Mouse (Mus musculus): ENCODE results near the gene Fcgr3.

Fcgr3 gene

DNA sequence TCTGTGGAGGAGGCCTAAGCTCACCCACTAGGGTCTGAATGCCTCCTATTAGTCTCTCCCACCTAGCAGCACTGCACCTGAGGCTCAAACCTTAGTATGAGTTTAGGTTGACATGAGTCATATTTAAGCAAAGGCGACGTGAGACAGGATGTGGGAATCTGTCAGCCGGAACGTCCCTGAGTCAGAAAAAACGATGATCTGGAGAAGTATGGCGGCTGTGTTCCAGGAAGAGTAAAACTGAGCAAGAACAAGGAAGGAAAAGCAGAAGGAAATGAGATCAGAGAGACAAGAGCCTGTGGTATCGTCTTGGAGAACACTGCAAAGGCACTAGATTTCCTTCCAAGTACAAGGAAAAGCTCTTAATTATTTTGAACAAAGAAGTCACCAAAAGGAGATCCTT, 14.0 kb downstream of the Fcgr3 start:
- no peak for DNase-seq (ENCODE audit: low spot score)

DNA sequence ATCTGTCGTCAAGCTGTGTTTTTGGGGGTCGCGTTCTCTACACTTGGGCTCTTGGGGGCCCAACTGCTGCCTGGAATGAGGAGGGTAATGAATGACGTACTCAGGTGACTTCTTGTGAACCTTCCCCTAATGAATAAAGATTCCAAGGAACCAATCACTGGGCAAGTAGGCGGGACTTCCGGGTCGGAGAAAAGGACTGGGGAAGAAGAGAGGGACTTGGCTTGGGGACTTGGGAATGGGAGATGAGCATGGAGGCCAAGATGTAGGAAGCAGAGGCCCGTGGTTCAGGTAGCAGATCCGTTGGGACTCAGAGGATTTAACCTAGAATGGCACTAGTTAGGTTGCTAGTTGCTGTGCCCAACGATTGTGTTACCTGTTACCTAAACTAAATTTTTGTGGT, 15.5 kb downstream of the Fcgr3 start:
- no peak for DNase-seq (ENCODE audit: low spot score)

DNA sequence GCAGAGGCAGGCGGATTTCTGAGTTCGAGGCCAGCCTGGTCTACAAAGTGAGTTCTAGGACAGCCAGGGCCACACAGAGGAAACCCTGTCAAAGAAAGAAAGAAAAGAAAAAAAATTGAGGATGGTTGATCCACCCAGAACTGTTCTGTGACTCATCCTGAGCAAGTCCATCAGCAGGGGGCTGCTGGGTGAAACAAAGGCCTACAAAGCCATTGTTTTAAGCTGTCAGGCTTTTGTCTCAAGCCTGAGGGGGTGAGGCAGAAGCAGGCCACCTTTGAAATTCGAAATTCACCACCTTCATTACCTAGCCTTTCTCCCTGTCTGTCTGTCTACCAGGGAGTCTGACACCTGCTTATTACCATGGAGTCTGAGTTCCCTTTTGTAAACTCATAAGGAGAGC, 18.2 kb downstream of the Fcgr3 start:
- DNase-seq (ENCODE audit: low spot score), result no peak

DNA sequence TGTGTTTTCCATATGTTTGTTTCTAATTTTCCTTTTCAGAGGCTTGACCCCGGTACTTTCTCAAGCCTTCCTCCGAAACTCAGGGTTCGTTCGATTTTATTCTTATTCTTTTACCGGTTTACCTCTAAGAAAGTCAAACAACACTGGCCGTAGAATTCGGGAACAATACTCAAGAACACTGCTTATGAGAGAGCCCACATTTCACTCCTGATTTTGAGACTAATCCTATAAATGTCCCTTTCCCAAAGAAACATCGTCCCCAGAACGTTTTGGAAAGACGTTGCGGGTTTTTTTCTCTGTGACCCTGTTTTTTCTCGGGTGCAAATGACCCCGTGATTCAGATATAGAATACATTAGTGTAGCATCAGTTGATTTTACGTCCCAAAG, 19.7 kb downstream of the Fcgr3 start:
- DNase-seq (ENCODE audit: low spot score), result peak; percentile 46

DNA sequence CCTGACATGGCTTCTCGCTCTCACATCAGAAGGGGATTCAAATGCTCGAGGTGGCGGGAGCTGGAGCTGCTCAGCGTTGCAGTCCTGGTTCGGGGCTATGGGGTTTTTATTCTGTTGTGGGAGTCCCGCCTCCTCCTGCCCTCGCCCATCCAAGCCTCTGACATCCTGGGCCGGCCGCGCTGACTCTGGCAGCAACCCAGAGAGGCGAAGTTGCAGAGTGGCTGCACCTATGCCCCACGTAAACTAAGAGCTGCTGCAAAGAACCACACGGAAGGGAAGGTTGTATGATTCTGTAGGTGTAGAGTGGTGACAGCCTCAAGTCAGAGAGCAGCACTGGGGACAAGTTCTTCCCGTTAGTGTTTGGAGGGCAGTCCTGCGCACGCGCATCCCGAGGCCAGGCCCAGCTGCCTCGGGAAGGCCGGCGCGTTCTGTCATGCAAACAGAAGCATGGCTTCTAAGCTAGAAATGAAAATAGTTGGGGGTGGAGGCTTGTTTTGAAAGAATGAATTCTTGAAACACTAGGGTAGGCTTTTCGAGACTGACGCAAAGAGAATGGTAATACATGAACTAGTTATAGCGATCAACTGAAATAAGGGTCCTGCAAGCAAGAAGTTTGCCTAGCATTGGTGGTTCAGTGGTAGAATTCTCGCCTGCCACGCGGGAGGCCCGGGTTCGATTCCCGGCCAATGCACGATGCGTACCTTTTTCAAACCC, 20.2 kb downstream of the Fcgr3 start:
- peak; percentile 83 for DNase-seq (ENCODE audit: low spot score)

DNA sequence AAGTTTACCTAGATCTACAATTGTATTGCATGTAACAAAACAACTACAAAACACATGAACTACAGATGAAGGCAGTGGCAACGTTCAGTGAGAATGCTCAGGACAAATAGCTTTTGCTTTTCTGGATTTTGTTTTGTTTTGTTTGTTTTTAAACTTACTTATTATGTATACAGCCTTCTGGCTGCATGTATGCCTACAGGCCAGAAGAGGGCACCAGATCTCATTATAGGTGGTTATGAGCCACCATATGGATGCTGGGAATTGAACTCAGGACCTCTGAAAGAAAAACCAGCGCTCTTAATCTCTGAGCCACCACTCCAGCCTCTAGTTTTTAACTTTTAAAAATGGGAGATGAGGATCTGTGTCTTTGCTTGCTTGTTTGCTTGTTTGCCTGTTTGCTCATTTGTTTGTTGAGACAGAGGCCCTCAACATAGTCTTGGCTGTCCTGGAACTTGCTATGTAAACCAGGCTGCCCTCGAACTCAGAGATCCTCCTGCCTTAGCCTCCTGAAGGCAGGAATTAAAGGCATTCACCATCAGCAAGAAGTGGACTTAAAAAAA, 21.1 kb downstream of the Fcgr3 start:
- no peak for DNase-seq (ENCODE audit: low spot score)

DNA sequence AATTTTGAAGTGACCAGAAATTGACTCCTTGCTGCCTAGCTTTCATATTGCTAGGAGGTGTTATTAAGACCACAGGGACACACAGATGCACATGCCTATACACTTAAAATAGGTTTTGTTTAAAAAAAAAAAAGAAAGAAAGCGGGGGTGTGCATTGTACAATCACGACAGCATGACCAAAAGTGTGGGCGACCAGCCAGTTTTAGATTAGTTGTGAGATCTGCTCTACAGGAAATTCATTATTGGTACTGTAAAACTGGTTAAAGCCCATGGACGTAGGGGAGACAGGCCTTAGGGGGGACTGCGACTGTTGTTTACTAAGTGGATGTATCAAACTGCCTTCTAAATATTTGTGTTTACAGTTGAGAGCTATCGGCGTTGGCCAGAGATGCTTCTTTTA, 24.9 kb downstream of the Fcgr3 start:
- DNase-seq (ENCODE audit: low spot score), result no peak

DNA sequence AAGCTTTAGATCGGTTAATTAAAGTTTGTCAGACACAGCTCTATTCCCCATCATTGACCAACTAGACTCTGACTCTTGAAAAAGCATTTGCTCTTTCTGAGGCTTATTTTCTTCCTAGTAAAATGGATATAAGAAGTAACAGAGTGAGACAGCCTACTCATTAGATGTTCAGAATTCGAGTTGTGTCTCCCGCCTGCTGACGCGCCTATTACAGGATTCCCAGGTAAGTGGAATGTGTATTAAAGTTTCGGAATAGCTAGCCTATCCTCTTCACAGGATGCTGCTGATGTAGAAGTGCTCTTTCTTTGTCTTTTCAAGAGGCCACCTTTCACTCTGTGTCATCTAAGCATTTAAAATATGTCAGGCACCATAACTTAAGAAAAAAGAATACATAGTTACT, 25.6 kb downstream of the Fcgr3 start:
- peak; percentile 39 for DNase-seq (ENCODE audit: low spot score)

DNA sequence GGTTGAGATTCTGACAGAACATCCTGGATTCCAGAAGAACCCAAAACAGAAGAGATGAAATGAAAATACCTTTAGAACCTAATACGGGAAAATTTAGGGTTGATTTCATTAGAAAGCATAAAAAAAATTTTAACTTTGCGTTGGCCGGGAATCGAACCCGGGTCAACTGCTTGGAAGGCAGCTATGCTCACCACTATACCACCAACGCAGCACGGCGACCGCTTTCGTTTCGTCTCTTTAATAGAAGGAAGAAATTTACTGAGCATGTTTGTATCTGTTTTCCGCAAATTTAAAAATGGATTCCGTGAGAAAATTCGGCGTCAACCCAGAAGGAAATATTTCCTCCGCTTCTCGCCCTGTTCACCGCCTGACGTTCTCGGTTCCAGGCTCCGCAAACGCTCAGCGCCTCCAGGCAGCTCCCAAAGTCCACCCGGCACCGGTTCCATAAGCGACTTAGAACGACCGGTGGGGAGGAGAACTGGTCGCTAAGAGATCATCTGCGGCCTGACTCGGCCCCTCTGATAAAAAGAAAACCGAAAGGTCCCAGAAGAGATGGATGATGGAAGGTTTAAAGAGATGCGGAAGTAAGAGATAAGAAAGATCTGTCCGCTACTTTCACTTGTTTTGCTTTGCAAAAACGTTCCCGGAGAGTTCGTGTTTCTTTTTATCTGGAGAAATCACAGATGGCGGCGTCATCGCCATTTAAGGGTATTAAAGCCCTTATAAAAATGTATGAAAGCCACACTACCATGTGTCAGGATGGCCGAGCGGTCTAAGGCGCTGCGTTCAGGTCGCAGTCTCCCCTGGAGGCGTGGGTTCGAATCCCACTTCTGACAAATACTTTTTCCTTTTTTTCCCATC, 26.6 kb downstream of the Fcgr3 start:
- peak; percentile 84 for DNase-seq (ENCODE audit: low spot score)

DNA sequence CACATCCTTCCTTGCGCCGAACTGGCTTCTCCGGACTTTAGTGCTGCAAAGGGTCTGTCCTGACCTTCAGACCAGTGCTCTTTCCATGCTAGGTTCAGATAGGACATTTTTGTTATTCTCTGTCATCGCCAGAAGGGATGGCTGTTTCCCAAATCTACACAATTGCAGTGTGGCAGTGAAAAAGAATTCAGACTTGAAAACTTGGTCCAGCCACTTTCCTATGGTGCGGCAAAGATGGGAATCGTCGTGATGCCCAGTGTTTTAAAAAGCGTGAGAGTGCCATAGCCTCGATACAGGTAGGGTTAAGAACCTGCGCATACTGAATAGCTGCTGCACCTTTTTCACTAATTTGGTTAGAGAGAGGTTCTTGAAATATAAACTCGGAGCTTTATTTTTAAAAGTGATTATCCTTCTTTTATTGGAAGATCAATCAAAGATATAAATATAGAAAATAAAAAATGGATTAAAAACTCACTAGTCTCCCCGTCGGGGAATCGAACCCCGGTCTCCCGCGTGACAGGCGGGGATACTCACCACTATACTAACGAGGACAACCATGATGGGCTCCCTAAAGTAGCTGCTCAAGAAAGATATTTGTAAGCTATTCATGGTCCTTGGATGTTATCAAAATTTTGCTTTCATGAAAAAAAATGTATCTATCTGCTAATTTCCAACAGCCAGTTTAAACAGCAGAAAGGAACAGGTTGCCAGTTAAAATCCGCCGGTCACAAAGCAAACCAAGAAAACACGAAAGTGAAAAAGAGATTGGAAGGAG, 28.0 kb downstream of the Fcgr3 start:
- peak; percentile 87 for DNase-seq (ENCODE audit: low spot score)

DNA sequence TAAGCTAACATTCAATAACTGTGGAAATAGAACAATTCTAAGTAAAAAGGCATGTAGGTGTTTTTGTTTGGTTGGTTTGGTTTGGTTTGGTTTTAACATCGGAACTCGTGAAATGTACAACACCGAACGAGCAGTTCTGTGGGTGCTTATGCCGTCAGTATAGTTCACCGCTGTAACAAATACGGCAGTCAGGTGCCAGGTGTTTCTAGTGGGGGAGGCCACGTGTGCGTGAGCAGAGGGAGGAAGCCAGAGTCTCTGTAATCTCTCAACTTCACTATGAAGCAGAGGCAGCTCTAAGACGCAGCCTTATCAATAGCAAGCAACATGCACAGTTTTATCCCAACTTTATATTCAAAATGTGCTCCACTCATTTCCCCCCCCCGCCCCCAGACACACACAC, 29.1 kb downstream of the Fcgr3 start:
- no peak for DNase-seq (ENCODE audit: low spot score)

DNA sequence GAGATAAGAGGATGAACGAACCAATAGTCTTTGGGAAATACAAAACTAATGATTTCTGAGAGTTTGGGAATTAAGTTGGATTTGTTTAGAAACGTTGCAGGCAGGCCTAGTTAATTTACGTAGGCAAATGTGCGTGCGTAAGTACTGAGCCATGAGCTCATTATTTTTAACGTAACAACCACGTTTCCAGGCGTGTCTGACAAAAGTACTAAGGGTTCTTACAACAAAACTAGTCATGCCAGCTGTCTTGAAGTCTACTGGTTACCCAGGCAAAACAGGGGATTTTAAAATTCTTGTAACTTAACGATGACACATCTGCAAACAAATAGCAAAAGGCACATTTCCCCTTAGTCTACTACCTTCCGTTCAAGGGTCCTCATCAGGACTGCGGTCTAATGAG, 30.5 kb downstream of the Fcgr3 start:
- no peak for DNase-seq (ENCODE audit: low spot score)

DNA sequence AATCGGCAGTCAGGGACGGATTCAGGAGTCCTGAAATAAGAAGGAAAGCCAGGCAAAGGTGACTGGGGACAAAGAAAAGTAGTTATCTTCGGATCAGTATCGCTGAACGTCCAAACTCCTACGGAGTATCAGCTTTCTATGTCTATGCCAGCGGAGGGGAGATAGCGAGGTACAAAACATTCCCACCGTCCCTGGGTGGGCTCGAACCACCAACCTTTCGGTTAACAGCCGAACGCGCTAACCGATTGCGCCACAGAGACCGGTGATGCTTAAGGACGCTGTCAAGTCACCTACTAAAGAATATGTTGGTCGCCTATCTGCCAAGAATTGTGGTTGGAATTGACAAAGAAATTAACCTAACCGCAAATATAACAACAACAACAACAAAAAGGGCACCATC, 31.0 kb downstream of the Fcgr3 start:
- peak; percentile 81 for DNase-seq (ENCODE audit: low spot score)

DNA sequence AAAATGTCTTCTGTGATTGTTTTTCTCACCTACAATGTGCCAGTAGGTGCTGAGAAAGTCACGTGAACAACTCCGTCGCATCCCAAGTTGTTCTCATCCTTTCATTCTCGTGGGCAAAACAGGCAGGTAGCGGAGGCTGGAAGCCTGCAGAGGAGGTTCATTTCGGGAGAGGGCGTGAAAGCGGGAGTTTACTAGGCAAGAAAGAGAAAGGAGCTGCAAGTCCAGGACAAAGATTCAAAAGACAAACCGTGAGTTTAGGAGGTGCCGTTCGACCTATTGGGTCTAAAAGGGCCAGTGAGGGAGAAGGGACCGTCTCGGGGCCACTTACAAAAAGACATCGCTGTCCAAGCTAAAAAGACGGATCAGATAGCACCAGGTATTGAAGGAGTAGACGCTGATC, 31.5 kb downstream of the Fcgr3 start:
- peak; percentile 38 for DNase-seq (ENCODE audit: low spot score)

DNA sequence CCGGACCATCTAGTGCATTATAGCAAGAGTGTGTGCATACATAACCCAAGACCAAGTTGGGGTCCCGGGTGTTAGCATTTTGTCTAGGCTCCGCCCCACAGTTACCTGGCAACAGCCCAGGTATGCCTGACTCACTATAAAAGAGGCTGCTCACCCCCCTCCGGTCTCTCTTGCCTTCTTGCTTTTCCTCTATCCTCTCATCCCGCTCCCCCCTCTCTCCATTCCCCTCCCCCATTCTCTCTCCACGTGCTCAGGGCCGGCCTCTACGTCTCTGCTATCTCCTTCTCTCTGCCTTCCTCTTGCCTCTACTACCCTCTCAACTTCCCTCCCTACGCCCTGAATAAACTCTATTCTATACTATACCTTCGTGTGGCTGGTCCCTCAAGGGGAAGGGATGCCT, 32.0 kb downstream of the Fcgr3 start:
- no peak for DNase-seq (ENCODE audit: low spot score)

DNA sequence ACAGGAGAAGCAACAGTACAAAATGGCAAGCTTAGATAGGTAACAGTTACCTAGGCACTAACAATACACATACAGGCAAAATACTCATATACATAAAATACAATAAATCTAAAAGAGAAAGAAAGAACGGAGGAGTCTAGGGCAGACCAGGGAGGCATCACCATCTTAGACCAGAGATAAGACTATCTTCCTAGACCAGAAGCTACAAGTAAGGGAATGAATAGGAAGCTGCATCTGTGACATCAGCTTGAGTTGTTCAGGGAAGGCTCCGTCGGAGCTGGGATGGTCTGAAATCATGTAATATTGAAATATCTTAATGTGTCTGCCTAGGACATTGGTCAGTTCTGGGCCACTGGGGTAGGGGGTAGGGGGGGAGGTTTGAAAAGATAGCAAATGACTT, 33.0 kb downstream of the Fcgr3 start:
- peak; percentile 45 for DNase-seq (ENCODE audit: low spot score)

DNA sequence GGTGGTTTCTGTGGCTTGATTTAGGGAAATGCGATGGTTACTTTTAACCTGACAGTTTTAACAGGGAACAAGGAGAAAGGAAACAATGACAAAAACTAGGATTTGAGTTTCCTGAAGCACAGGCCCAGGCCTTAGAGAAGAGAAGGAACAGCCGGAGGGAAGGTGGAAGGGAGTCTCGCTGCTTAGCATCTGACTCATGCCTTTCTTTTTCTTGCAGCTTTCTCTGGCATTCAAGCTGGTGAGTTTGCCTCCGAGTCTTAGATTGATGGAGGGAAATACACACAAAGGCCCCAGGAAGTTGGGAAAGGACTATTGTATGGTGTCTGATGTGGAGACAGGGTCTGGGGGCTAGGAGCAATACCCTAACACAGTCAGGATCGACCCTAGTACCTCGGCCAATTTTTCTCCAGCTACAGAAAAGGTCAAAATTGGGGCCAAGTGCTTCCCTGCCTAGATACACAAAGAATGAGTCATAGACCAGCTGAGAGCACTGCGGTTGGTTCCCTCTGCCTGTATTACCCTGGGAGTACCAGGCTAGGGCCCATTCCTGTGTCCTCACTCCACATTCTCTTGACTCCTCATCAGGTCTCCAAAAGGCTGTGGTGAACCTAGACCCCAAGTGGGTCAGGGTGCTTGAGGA, 45.3 kb downstream of the Fcgr3 start:
- DNase-seq (ENCODE audit: low spot score), result no peak

DNA sequence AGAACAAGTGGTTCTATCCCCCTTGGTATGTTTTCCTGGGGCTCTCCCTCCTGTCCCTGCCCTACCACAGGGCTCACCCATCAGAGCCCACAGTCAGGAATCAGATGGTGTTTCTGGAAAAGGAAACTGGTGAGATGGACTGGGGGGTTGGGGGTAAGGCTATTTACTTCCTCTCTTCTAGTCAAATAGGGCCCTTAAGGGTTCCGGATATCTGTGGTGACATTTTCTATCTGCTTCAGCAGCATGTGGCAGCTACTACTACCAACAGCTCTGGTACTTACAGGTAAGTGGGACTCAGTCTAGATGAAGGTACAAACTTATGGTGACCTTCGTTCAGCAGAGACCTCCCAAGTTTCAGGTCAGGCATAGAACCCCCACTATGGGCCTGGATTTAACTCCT, 46.0 kb downstream of the Fcgr3 start, which contains the start of gene Fcgr4:
Gene Fcgr4, plus strand, starts transcription at position 184 of the 400 bp plus-strand sequence.
- no peak for DNase-seq (ENCODE audit: low spot score)

DNA sequence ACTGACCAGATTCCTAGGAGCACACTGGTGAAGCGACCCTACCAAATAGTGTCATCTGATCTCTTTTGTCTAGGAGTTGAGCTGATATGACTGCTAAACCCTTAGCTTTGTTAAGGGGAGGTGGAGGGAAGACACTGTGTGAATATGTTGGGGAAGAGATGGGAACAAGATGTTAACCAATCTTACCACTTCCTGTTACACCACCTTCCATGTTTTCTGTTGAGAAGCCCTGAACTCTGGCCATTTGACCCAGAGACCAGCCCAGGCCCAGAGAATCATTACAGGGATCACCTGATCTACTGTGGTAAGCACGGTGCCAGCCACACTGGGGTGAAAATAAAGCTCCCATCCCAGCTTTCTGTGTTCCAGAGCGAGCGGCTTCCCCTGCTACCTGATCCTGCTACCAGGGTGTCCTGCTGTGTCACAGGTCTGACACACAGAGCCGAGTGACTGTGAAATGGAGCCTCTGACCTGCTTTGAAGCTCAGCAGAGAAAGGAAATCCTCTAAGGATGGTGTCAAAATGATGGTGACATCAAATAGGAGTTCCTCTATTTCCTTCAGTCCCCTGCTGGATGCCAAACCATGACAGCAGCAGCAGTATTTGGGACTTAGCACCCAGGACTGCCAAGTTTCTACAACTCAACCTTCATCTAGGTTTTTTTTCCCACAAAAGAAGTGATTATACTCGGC, 47.1 kb downstream of the Fcgr3 start:
- DNase-seq (ENCODE audit: low spot score), result no peak

DNA sequence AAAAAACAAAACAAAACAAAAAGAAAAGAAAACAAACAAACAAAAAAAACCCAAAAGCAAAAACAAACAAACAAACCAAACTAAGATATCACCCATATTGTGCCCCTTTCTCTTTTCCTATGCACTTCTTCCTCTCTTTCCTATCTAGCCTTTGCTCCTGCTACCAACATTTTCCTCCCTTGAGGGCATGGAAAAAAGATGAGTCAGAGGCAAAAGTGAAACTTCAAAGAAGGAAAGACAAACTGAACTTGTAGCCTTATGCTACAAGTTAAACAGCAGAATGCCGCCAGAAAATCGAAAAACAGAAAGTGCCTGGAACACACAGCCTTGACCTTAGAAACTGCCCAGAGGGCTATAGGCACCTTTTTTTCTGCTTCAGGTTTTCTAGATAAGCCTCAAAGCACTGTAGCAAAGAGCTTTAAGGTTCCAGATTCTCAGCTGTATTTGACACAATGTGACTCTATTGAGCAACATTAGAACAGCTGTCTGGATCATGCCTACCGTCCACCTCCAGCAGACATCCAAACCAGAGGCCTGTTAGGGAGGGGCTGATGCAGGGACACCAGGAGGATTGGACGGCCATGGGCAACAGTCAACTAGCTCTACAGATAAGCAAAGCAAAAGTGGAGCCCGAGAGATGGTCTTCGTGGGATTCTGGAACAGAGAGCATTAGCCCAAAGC, 47.9 kb downstream of the Fcgr3 start:
- no peak for DNase-seq (ENCODE audit: low spot score)

DNA sequence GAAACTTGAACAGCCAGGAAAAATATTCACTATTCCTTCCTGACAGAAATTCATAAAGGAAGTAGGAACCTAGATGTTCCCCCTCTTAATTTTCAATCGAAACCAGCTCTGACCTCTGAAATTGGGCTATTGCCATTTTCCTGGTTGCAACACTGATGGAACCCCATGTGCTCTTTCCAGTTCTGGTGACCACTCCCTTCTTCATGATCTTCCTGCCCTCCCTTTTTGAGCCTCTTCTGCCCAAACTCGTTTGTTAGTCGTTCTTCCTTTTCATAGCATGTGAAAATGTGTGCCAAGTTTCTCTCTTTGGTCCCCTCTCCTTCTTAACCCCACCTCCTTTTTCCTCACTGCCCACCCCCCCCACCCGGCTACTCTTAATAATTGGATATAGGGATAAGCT, 53.0 kb downstream of the Fcgr3 start:
- DNase-seq (ENCODE audit: low spot score), result no peak
